Mouse (Mus musculus): Measurements from ENCODE around the gene Magi2.

DNA sequence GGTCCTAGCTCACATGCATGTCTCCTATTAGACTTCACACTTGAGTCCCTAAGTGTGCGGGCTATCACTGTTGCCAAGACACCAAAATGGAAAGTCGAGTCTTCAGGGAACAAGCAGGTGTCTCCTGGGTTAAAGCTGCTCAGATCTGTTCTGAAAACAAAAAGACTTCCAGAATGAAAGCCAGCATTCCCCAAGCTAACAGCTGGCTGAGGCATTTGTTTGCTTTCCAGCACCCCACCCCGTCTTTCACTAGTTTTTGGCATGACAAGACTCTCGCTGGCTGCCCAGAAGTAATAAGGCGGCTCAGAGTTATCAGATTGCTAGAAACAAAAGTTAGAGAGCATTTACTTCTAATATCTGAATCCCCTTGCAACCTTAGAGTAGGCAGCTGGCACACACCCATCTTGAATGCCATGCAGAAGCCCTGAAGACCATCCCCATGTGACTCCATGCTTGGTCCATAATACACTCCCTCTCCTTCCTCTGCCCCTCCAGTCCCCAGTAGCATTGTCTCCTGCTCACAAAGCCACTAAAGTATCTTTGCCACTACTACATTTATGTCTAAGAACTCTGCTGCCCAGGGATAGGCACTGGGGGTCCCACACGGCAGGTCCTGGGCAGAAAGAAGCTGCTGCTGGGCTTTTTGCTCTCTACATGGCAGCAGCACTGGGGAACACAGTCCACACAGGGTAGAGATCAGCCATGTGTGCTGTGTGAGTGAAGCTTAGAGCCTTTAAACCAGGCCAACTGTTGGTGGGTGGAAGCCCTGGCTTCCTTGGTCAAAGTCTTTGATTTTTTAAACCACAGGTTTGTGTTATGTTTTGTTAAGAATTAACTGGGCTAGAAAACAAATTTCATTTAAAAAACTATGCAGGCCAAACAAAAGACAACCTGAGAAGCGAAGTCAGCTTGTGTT lies 1394.0 kb downstream of the Magi2 start:
- TF ChIP-seq CTCF (IDR thresholded peaks at IDR 0.05; ENCODE audit: extremely low read depth, insufficient read depth, low read length): no peak
- no peak for TF ChIP-seq POLR2A (IDR thresholded peaks at IDR 0.05; ENCODE audit: extremely low read depth, insufficient read depth, low read length)
